Mouse (Mus musculus) myocyte (in vitro differentiated cells): ENCODE results near the gene Cntn3. TPM values are rescaled to one million over a fixed set of nuclear protein-coding genes. Genes with fewer than 3 reads are reported as not detected.

Experiments
- H3K27me3 ChIP-seq: one replicate; pipeline ENCODE4 v1.6.1; 2011; ENCODE audit not compliant: control insufficient read depth, insufficient read depth, insufficient read length
- H3K36me3 ChIP-seq: one replicate; pipeline ENCODE4 v1.6.1; 2011; ENCODE audit not compliant: control insufficient read depth, insufficient read depth
- H3K4me2 ChIP-seq: one replicate; pipeline ENCODE4 v1.6.1; 2011; ENCODE audit warnings: low read depth, control low read depth
- H3K4me3 ChIP-seq: one replicate; pipeline ENCODE4 v1.5.1; 2011; ENCODE audit warnings: mild to moderate bottlenecking, control low read depth, moderate library complexity
- H3K79me2 ChIP-seq: one replicate; pipeline ENCODE4 v1.6.1; 2011; ENCODE audit not compliant: control insufficient read depth, insufficient read depth
- H3ac ChIP-seq: one replicate; pipeline ENCODE4 v1.6.1; 2011; ENCODE audit not compliant: control insufficient read depth, insufficient read length
- CEBPB ChIP-seq: IDR thresholded peaks from 2 replicates; pipeline ENCODE4 v1.6.1; 2011; ENCODE audit warnings: mild to moderate bottlenecking, moderate library complexity; ENCODE audit not compliant: poor library complexity, insufficient read depth, severe bottlenecking
- E2F4 ChIP-seq: IDR thresholded peaks from one replicate; pipeline ENCODE4 v1.6.1; 2011; ENCODE audit warnings: mild to moderate bottlenecking, control low read depth, moderate library complexity; ENCODE audit not compliant: insufficient read depth
- MAX ChIP-seq: IDR thresholded peaks from one replicate; pipeline ENCODE4 v1.6.1; 2011; ENCODE audit warnings: low read depth, mild to moderate bottlenecking, control low read depth
- MYOD1 ChIP-seq, 3 experiments: IDR thresholded peaks; one replicate each; pipeline ENCODE4 v1.6.1; 2011; ENCODE audit warnings: control low read depth in 2 of 3, low read depth in 2 of 3, mild to moderate bottlenecking in 2 of 3, moderate library complexity in 1 of 3; ENCODE audit not compliant: insufficient read length in 2 of 3, control insufficient read depth in 1 of 3
- MYOG ChIP-seq, 3 experiments: IDR thresholded peaks; one replicate each; pipeline ENCODE4 v1.6.1; 2011; ENCODE audit warnings: control low read depth in 2 of 3, low read depth in 2 of 3, mild to moderate bottlenecking in 2 of 3; ENCODE audit not compliant: insufficient read length in 2 of 3, control insufficient read depth in 1 of 3, insufficient read depth in 1 of 3
- POLR2A ChIP-seq: IDR thresholded peaks from one replicate; pipeline ENCODE4 v1.6.1; 2011; ENCODE audit warnings: low read depth, mild to moderate bottlenecking, control low read depth, moderate library complexity; ENCODE audit not compliant: insufficient read length
- POLR2AphosphoS2 ChIP-seq: IDR thresholded peaks from one replicate; pipeline ENCODE4 v1.6.1; 2011; ENCODE audit warnings: low read depth, control low read depth; ENCODE audit not compliant: insufficient read length
- REST ChIP-seq: IDR thresholded peaks from one replicate; pipeline ENCODE4 v1.6.1; 2011; ENCODE audit warnings: mild to moderate bottlenecking, control low read depth, moderate library complexity; ENCODE audit not compliant: insufficient read depth, insufficient read length
- SRF ChIP-seq: IDR thresholded peaks from one replicate; pipeline ENCODE4 v1.6.1; 2011; ENCODE audit warnings: low read depth; ENCODE audit not compliant: control insufficient read depth, insufficient read length
- TCF12 ChIP-seq: IDR thresholded peaks from one replicate; pipeline ENCODE4 v1.6.1; 2011; ENCODE audit warnings: mild to moderate bottlenecking, control low read depth; ENCODE audit not compliant: poor library complexity, insufficient read depth, severe bottlenecking
- TCF3 ChIP-seq: IDR thresholded peaks from one replicate; pipeline ENCODE4 v1.6.1; 2011; ENCODE audit warnings: low read depth, control low read depth; ENCODE audit not compliant: insufficient read length
- USF1 ChIP-seq: IDR thresholded peaks from one replicate; pipeline ENCODE4 v1.6.1; 2011; ENCODE audit warnings: low read depth, mild to moderate bottlenecking, control low read depth, moderate library complexity
- polyA plus RNA-seq: library from polyadenylated mRNA; unstranded; fragments of >200 nt; fragmentation: generic; extraction: Trizol; gene quantifications from one replicate; pipeline ENCODE4 v1.2.1, GENCODE M21; 2012; ENCODE audit warnings: missing spikeins

The Cntn3 gene
- polyA plus RNA-seq, 1 experiment = 0.28 TPM

DNA sequence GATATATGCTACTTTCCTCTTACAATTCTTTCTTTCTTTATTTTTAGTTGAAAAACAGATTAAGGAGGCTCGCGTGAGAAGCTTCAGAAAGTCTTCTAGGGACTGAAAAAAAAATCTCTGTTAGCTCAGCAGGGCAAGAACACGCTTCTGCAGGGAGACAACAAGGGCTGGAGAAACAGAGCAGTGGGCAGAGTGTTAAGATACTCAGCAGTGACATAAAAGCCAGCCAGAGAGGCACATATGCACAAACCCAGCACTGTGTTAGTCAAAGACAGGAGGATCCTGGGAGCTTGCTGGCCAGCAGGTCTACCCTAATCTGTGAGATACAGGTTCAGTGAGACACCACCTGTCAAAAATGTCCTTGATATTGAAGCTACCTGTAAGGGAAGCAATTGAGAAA is 15.4 kb downstream of the Cntn3 start:
- Histone ChIP-seq H3K4me3 (no peak overlapping the region), H3ac (no peak overlapping the region), H3K27me3 (no peaks in the 10 kb centered on the region), H3K79me2 (no peaks in the 10 kb centered on the region), H3K4me2 (no peak overlapping the region), H3K36me3 (no peaks in the 10 kb centered on the region)
- TF ChIP-seq POLR2A (no peak), MYOG (IDR thresholded peaks at IDR 0.05; ENCODE audit: control insufficient read depth in 1 of 3, insufficient read depth in 1 of 3, insufficient read length in 2 of 3, low read depth in 2 of 3) (no peak)

DNA sequence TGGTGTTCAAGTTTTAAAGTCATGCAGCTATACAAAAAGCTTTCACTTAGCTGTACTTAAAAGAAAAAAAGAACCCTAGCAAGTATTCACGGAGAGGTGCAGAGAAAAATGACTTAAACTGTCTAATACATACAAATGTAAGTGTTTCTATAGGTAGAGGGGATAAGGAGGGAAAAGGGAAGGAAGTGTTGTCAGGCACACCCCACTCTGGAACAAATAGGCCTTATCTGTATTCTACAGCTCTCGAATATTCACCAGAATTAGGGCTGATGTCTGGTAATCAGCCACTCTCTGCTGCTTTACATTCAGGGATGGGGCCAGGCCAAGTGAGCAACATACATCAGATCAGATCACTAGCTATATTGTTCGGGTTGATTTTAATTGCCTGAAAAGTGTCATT is 16.4 kb downstream of the Cntn3 start:
- Histone ChIP-seq H3ac (no peak overlapping the region), H3K4me3 (no peak overlapping the region), H3K4me2 (no peak overlapping the region), H3K36me3 (no peaks in the 10 kb centered on the region), H3K79me2 (no peaks in the 10 kb centered on the region), H3K27me3 (no peaks in the 10 kb centered on the region)
- no peak for TF ChIP-seq MYOD1 (IDR thresholded peaks at IDR 0.05; ENCODE audit: control insufficient read depth in 1 of 3, insufficient read length in 2 of 3, low read depth in 2 of 3)
- TF ChIP-seq MAX = no peak
- TF ChIP-seq TCF12 = no peak
- TF ChIP-seq POLR2A = no peak
- no peak for TF ChIP-seq REST
- no peak for TF ChIP-seq TCF3
- TF ChIP-seq USF1 = no peak
- TF ChIP-seq MYOG (IDR thresholded peaks at IDR 0.05; ENCODE audit: control insufficient read depth in 1 of 3, insufficient read depth in 1 of 3, insufficient read length in 2 of 3, low read depth in 2 of 3) = no peak
- TF ChIP-seq SRF = no peak
- no peak for TF ChIP-seq E2F4
- TF ChIP-seq CEBPB = no peak

DNA sequence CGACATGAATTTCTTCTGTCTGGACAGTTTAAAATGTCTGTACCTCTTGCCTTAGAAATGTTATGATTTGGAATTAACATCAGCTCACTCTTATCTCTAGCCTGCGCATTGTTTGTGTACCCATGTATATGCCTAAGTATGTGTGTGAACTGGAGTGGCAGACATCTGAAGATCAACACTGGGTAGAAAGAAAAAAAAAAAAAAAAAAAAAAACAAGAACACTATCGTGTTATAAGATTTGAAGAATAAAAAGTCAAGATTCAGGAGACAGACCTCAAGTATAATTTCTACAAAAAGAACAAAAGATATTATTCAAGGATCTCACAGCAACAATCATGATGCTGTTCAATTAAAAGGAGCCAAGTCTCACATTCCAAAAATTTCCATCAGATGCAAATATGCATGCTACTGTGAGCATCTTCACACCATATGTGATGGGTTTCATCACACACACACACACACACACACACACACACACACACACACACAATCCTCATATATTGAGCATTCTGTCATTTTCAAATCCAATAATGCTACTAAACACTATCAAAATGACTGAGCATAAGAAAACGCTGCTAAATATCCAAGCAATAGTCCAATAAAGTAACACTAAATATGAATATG is 17.0 kb downstream of the Cntn3 start:
- Histone ChIP-seq H3K27me3 (no peaks in the 10 kb centered on the region), H3ac (no peak overlapping the region), H3K36me3 (no peaks in the 10 kb centered on the region), H3K4me3 (no peak overlapping the region), H3K4me2 (no peak overlapping the region), H3K79me2 (no peaks in the 10 kb centered on the region)
- no peak for TF ChIP-seq E2F4
- no peak for TF ChIP-seq POLR2A

DNA sequence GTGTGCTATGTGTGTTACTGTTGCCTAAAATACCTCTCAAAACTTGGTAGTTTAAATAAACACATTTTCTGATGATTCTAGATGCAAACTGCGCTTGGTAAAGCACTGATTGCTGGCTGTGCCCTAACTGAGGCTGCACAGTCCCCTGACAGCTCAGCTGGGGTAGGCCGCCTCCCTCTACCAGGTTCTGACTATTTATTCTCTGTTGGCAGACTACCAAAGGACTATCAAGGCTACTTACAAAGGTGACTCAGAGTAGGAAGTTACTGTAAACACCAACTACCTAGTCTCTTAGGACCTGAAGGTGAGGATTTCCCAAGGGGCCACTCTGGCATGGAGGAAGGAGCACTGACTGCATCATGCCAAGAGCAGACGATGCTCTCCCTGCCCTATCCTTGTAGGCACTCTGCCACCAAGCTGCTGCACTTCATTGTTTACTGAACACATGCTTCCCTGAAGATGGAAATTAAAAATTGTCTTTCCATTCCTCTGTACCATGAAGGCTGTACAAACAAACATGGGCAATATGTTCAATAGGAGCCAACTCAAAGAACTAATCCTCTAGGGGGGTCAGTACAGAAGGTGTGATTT is 17.7 kb downstream of the Cntn3 start:
- no peak for TF ChIP-seq E2F4
- no peak for TF ChIP-seq POLR2A
- TF ChIP-seq CEBPB = no peak
- TF ChIP-seq USF1 = no peak
- TF ChIP-seq TCF3 = no peak
- no peak for TF ChIP-seq MYOG (IDR thresholded peaks at IDR 0.05; ENCODE audit: control insufficient read depth in 1 of 3, insufficient read depth in 1 of 3, insufficient read length in 2 of 3, low read depth in 2 of 3)
- no peak for TF ChIP-seq TCF12
- TF ChIP-seq REST = no peak
- TF ChIP-seq POLR2AphosphoS2 = no peak
- no peak for TF ChIP-seq SRF
- TF ChIP-seq MYOD1 (IDR thresholded peaks at IDR 0.05; ENCODE audit: control insufficient read depth in 1 of 3, insufficient read length in 2 of 3, low read depth in 2 of 3) = no peak
- no peak for TF ChIP-seq MAX
- no peaks in the 10 kb centered on the region for H3K79me2 ChIP-seq
- no peak overlapping the region for H3K4me2 ChIP-seq
- no peaks in the 10 kb centered on the region for H3K27me3 ChIP-seq
- H3K36me3 ChIP-seq = no peaks in the 10 kb centered on the region
- no peak overlapping the region for H3K4me3 ChIP-seq
- no peak overlapping the region for H3ac ChIP-seq

DNA sequence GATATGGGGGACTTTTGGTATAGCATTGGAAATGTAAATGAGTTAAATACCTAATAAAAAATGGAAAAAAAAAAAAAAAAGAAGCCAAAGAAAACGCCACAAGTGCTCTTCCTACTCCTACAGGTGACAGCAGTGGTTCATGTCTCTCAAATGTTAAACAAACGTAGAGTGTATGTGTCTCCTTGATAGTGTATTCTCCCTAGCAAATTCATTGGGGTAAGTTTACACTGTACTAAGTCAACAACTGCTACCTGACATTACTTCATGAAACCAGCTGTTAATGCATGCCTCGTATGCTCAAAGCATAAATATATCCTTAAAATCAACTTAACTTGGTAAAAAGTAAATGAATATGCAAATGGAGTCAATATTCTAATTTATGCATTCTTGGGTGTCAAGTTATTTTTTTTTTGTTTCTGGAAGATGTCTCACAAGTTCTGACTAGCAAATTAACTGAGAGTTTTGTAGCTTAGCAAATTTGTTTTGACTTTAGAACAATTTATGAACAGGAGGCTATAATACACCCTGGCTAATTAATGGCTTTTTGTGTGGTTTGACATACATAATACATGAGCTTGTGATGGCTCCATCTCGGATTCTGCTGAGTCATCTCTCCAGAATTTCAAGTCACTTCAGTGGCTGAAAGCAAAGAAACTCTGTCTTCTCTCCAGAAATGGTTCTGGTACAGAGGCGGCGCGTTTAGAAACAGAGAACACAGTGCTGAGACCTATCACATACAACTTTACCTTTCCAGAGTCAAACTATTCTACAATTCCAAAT is 31.1 kb downstream of the Cntn3 start:
- no peak overlapping the region for H3K4me3 ChIP-seq
- H3K27me3 ChIP-seq = no peaks in the 10 kb centered on the region
- H3K36me3 ChIP-seq = no peaks in the 10 kb centered on the region
- H3K4me2 ChIP-seq = no peak overlapping the region
- H3K79me2 ChIP-seq = no peaks in the 10 kb centered on the region
- TF ChIP-seq TCF12 (no peak), USF1 (no peak), MAX (no peak), E2F4 (no peak), SRF (no peak), POLR2AphosphoS2 (no peak), TCF3 (no peak), POLR2A (no peak), MYOG (IDR thresholded peaks at IDR 0.05; ENCODE audit: control insufficient read depth in 1 of 3, insufficient read depth in 1 of 3, insufficient read length in 2 of 3, low read depth in 2 of 3) (no peak), MYOD1 (IDR thresholded peaks at IDR 0.05; ENCODE audit: control insufficient read depth in 1 of 3, insufficient read length in 2 of 3, low read depth in 2 of 3) (no peak), REST (no peak), CEBPB (no peak)
- no peak overlapping the region for H3ac ChIP-seq
